Mouse (Mus musculus) 3134 (cell line): ENCODE results near the gene Adgrf5.

ENCODE experiments used
- DNase-seq: peaks from one replicate; pipeline ENCODE4 v3.0.0-alpha.2; 2011; ENCODE audit warnings: low spot score; ENCODE audit not compliant: insufficient read length; ENCODE audit errors: extremely low read depth

Gene Adgrf5

DNA sequence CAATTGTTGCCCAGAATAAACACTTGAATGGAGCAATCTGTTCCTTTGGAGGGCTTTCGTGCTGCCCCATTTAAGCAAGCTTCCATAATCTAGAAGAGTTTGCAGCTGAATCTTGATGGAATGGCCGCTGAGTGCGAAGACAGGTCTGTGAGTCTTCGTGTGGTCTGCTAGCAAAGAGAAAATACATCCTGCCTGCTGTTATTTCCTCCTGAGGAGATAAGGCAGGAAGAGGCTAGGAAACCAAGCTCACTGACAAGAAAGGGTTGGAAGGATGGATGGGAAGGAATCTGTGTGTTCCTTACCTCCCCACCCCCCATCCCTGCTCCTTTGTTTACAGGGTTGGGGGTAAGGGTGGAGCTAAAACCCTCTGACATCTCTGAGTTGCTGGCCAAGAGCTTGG lies 13.8 kb downstream of the Adgrf5 start:
- no peak for DNase-seq

DNA sequence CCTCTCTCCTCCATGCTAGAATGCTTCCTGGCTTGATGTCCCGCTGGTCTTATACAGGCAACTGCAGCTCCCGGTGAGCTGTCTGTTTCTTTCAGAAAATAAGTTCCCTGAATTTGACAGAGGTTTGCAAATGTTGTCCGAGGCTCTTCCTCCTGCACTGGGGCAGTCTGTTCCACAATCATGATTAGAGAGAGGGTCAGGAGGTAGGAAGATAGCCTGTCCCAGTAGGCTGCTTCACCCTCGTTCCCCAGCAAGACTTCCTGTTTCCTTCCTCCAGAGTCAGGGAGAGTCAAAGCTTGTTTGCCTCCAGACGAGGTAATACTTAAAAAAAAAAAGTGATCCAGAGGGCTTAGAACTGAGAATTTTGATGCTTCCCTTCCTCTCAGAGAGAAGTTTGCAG lies 16.3 kb downstream of the Adgrf5 start:
- no peak for DNase-seq

DNA sequence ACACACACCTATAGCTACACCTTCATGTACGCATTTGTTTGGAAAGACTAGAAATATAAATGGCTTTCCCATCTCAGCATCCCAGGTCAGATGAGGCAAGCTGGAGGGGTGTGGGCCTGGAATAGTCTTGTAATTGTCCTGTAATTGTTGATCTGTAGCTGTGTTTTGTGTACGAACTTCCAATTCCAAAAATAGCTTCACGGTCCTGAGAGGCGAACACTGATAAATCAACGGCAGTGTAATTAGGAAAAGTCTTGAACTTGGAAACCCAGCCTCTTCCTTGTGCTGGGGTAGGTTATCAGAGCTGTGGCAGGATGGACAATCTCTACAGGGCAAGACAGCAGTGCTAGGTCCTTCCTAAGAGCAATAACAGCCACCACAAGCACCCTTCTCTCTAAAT lies 18.5 kb downstream of the Adgrf5 start:
- DNase-seq = no peak

DNA sequence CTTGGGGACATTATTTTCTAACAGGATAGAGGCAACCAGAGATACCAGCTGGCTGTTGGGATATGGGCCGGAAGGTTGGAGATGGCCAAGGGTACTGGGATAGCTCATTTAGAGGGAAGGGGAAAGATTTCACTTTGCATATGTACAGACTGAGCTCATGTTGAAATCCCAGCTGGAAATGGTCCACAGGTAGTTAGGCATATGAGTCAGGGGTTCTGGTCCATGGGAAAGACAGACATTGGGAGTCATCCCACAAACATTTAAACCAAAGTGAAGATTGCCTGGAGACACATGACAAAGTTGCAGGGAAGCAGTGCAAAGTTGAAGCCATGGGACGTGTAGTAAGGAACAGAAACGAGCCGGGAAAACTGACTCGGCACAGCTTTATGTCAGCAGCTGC lies 26.1 kb downstream of the Adgrf5 start:
- DNase-seq = no peak

DNA sequence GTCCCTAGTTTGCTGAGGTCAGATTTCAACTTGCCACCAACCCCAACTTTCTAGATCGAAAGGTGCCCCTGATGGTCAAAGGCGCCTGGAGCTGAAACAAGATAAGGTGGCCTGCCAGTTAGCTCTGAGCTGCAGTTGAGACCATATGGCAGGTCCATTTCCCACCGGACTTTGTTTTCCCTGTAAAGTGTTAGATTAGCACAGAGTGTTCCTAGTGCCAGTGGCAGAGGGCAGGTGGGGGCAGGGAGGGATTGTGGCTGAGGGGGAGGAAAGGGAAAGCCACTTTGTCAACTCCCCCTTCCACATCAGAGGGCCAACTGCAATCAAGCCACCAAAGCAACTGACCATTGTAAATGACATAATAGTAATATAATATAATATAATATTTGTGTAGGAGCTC lies 26.9 kb downstream of the Adgrf5 start:
- DNase-seq = no peak

DNA sequence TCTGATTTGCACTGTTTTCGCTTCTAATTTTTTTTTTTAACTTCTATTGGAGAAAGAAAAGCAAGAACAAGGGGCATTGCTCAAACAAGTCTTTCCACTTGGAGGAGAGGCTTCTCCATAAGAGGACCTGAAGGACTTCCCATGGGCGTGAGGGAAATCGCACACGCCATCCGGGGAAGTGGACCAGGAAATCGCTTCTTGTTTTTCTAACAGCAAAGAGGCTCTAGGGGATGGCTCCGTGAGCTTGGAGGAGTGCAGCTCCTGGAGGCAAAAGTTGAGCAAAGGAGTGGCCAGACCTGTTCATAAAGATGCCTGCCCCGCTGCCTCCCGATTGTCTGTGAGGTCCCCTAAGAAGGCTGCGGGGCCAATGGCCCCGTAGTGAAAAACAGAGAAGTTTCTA lies 29.0 kb downstream of the Adgrf5 start:
- no peak for DNase-seq

DNA sequence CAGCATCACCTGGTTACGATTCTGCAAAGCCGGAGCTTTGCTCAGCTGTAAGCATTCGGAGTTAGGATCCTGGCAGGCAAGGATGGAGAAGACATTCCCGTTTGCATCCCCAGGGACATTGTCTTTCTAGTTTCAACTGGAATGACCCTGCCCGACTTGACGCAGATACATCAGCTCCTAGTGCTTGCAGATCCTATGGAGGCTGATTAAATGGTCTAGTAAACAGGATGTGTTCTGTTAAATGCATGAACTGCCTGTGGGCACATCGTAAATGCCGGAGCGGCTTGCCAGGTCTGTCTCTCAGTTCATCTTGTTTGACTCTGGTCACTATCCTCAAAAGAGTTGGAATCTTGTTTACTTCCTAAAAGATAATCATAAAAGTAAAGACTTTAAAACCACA lies 31.9 kb downstream of the Adgrf5 start:
- DNase-seq = no peak

DNA sequence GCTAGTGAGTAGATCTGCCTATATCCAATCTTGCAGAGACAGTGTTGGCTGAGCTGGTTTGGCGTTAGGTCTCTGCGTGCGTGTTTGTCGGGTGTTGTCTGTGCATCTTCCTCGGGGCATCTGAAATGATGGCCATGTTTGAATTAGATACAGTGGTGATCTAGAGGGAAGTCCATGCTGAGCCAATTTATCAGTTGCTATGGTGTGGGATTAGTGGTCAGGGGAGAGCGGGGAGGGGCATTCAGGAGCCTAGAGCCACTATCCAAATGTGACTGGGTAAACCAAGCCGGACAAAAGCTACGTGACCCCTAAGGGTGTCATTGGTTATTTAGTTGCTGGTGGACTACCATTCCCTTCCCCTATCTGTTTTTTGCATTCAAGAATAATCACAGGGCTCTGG lies 33.4 kb downstream of the Adgrf5 start:
- DNase-seq = no peak

DNA sequence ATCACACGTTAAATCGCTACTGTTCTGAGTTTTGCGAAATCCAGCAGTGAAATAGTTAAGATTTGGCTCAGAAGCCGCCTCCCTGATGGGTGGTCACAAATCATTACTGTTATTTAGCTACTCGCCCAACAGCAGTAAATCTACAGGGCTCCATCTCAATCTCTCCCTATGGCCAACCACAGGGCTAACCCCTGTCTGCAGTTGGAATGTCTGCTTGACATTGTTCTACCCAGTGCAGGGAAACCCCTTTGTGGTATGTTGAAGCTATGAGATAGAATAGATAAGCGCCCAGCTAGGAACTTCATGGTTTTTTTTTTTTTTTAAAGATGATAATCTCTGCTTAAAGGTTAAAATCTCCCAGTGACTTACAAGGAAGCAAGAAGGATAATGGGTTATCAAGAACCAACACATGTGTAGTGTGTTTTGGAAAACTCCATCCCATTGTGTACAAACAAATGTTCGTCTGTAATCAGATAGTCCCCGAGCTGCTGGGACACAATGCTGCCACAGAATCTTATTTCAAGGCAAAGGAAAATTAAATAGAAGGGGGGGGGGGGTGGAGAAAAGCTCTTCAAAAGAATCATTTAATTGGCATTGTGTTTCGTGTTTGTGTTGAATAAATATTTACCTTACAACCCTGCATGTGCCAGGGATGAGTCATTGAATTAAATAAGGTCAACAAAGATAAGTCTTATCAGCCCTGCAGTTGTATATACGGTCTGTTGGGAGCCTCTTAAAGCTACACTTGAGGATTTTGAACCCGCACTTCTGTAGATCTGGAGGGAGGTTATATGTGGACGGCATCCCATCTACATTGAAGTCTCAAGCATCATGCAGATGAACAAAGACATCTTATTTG lies 35.4 kb downstream of the Adgrf5 start:
- DNase-seq = no peak

DNA sequence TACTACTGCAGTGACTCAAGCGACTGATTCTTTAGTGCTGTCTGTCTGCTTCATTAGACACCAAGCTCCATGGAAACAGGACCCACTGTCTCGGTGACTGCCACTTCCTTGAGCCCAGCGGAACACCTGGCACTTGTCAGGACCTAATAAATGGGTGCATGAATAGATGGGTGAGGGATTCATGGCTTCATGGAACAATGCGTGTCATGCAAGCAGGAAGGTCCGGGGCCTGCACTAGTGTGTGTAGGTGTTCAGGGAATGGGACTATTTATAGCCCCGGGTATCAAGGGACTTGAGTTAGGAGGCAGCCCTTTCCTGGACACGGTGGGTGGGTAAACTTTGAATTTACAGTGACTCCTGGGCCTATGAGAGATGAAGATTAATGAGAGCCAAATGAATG lies 38.4 kb downstream of the Adgrf5 start:
- no peak for DNase-seq

DNA sequence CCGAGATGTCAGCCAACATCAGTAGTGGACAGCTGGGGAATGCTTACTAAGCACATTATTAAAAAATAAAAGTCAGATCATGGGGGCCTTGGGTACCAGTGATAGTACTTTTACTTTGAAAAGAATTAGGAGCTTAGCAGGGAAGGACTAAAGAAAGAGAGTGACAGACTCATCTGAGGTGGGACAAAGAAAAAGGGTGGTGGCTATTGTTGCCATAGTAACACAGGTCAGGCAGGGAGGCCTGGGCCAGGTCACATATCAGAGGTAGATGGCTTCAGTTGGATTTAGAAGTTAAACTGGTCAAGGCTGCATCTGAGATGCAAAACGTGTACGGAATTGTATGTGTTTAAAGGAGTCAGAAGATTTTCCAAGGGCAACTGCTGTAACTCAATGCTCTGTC lies 38.9 kb downstream of the Adgrf5 start:
- no peak for DNase-seq

DNA sequence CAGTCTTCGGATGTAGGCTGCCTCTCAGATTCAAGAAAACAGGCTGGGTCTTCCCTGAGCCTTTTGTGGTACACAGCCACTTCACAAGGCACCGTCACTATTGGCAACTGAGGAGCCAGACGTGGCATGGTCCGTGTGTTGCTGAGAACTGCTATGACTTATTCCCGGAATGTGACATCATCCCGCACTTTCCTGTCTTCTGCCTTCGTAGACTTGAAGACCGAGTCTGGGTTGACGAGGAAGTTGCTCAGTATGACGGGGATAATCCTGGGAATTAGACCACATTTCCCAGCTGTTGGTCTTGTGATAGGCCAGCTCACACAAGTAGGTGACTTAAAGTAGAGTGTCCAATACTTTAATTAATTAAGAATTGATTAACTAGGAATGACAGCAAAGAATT lies 40.2 kb downstream of the Adgrf5 start:
- DNase-seq = no peak

DNA sequence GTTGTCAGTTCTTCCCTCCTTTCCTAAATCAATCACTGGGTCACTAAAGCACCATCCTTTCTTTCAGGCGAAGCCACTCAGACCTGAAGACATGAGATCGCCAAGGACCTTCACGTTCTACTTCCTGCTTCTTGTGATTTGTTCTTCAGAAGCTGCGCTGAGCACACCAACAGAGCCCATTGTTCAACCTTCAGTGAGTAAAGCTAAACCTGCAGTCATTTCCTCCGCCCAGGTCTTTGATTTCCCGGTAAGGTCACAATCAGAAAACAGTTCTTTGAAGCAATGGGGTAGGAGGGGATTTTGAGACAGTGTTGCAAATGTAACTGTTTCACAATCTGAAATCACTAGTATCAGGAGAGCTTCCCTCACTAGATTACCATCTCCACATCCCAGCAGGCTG lies 43.6 kb downstream of the Adgrf5 start:
- no peak for DNase-seq

DNA sequence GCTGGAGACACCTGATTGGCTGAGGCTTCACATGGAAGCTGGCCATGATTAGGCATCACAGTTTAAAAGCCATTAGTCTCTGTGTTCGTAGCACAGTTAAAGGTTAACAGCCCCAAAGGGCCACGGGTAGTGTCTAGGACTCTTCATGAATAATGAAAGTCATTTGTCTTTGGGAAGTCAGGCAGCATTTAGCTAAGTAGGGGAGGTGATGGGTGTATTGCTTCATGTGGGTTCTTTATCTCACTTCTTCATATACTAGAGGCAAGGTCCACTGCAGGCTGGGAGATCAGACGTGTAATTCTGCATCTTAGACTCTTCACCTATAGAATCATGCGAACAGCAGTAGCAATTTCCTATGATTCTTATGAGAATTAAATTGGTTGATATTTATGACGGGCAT lies 44.2 kb downstream of the Adgrf5 start:
- DNase-seq = no peak

DNA sequence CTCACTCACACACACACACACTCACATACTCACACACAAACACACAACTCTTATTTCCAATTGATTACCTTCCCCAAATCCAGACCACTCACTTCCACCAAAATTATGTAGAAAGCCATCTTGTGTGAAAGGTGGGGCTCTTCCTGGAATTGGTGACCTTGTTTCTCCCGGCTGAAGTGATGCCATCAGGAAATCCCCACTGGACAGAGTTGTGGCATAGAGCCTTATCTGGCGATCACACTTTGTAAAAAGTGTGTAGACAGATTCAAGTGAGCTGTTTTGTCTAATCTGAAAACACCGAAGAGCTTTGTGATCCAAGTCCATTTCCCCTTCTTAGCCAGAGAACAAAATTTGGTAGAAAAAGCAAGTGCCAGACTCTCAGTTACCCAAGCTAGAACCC lies 46.1 kb downstream of the Adgrf5 start:
- DNase-seq = no peak

DNA sequence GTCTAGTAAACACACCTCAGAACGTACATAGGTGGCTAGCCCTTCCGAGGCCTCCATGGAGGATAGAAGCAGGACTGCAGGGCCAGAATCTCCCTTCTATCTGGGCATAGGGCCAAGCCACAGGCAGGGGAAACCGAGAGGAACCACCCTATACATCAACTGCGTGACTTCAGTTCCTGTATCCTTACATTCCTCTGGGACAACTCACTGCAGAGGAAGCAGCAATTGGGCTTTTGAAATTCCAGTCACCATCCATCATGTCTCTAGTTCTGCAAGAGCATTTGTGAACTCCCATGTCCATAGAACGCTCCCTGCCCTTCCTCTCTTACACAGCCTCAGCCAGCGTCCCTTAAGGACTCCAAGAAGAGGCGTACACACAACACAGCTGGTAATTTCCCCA lies 47.3 kb downstream of the Adgrf5 start:
- peak; percentile 61 for DNase-seq

DNA sequence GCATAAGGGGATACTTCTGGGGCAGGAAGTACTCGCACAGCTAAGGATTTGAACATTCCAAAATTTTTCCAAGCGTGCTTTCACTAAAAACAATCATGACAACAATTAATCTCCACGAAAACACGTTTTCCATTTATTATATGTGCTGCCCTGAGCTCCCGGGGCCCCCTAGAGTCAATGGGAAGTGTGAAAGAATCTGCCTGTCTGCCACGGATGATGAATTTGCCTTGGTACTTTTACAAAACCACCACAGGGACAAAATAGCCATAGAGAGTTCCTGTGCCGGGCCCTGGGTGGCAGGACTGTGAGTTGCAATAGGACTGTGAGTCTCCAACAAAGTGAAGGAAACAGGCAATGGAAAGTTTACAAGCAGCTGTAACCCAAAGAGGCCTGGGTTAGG lies 52.9 kb downstream of the Adgrf5 start:
- DNase-seq = no peak

DNA sequence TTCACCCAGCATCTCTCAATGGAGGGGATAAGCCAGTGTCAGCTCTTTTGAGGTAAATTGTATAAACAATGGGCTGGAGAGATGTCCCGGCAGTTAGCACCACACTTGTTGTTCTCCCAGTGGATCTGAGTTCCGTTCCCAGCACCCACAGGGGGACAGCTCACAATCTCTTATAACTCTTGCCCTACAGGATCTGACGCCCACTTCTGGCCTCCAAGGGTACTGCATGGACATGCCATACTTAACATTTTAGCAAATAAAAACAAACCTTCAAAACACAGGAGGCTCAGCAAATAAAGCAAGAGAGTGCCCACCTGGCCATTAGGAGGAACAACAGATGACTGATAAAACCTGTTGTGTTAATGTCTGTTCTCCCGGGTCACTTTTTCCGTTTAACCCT lies 59.0 kb downstream of the Adgrf5 start:
- DNase-seq = no peak

DNA sequence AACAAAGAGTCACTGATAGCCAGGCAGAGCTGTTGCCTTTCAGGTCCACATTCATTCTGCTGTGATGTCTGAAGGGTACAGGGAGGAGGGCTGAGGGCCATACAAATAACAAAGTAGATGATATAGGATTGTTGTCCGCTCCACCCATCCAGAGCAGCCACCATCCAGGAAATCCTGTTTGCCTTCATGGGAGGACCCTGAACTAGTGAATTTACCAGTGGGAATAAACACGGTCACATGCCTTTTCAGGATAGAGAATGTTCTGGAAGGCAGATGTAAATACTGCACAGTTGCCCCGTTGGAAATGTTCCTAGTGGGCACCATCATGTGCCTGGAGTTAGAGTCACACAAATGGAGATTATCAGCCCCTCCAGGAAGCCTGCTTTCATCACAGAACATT lies 60.1 kb downstream of the Adgrf5 start:
- DNase-seq = no peak

DNA sequence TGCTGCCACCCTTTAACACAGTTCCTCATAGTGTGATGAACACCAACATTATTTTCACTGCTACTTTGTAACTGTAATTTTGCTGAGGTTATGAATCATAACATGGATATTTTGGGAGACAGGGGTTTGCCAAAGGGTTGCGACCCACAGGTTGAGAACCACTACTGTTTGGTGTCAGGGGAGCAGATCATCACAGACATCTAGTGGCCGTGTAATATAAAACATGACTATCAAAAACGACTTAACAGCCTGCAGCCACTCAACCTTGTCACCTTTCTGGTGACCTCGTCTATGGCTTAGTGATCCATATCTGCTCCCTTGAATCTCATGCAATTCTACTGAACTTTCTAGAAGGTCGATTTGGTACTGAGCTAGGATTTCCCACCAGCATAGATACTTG lies 63.7 kb downstream of the Adgrf5 start:
- no peak for DNase-seq

DNA sequence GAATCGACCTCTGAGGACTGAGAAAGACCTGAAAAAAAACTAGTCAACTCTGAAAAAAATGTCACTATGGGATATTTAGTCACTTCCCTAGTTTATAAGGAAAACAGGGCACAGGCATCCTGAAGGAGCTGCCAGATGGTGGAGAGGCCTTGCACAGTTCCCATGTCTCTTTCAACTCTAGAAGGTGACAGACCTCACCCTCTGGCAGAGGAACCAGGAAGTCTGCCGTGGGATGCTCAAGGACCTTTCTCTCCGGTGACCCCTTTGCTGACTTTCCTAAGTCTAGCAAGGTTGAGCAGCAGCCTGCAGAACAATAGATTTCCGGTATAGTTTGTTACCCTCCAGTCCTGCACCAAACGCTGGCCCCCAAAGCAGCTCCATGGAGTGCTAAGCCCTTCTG lies 71.4 kb downstream of the Adgrf5 start:
- DNase-seq = no peak

DNA sequence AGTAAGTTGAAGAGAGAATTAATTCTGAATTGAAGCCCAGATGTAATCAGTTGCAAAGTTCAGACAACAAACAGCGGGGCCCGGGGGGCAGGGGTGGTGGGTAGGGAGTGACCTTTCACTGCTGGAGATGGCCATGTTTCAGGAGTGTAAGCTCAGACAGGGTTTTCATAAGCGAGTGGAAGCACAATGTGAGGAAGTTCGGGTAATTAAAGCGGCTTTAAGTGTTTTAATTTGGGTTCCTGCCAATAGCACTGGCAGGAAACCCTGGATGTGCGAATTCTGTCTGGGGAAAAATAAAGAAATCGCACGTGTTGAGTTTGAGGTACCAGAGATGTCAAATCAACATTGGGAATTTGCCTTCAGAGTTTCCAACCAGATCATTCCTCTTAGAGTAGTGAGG lies 74.2 kb downstream of the Adgrf5 start:
- no peak for DNase-seq

DNA sequence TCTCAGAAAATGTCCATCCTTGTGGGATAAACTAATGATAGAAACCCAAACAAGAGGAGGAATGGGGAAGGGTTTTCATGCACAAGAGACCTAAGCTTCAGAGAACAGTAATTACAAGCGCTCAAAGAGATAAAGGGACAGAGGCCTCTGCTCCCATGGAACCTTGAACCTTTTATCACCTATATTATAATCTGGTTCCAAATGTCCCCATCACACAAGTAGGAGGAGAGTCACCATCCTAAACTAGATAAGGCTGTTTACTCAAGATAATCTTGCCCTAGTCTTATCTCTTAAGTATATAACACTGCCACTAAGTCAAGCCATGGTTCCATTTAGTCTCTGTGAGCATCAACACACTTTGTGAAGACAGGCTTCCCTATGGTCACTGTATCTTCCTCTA lies 91.0 kb downstream of the Adgrf5 start:
- DNase-seq = no peak
